Mouse (Mus musculus): ENCODE data around the gene Ube2j1.

DNA sequence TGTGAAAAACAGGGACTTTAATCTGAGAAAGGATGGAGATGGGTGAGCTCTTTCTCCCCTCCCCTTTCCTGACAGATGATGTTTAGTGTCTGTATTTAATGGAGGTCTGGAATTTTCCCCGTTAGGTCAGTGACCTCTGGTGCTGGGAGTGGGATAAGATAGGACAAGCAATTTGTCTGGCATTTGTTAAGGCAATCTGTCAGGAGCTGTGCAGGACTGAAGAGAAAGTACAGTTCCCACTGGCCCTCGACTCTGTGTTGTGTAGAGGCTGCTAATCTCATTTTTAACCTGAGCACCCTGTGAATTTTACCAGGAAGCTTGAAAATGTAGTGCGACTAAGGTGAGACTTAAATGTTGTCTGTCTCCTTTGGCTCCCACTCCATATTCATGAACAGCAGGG, 45.5 kb upstream of the Ube2j1 start:
- TF ChIP-seq POLR2A (IDR thresholded peaks at IDR 0.05; ENCODE audit: low read depth, low read length) = no peak
- TF ChIP-seq CTCF (IDR thresholded peaks at IDR 0.05; ENCODE audit: borderline replicate concordance, insufficient read depth, low read length) = no peak
